ENCODE assay signal across 27 mouse cellular contexts in the genomic region with DNA sequence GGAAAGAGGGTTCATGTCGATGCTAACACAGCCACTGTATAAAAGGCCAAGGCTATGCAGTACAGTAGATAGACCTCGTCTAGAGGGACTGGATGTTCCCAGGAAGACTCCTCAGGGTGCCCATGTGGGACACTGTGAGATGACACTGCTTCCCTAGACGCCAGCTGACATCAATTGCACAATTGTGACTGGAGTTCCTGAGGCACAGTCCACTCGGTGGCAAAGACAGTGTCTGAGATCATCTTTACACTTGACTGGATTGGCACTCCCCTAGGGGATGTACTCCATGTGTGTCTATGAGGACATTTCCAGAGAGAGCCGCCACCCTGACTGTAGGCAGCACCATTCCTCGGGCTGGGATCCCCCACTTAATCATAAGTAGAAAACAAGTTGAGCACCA. TPM values are rescaled to one million over a fixed set of nuclear protein-coding genes. Genes with fewer than 3 reads are reported as not detected.
"Had no signal": no experiment of that assay in that cellular context is flagged by ENCODE, and none has a peak within 500 bp of the region (broad histone marks: within the 10 kb centered on the region; RNA-seq: fewer than 3 reads in every experiment).

No protein-coding gene starts in this region.

- H3K27ac ChIP-seq: layer of hippocampus, adult 2 months; limb, embryonic 10.5 days; limb, embryonic 13.5 days; liver, embryonic 14.5 days; macrophage; midbrain, embryonic 12.5 days; midbrain, embryonic 15.5 days; neural tube, embryonic 12.5 days; neural tube, embryonic 15.5 days had no signal

- ATAC-seq: liver, postnatal 0 days; lung, postnatal 0 days; midbrain, embryonic 15.5 days had no signal

- H3K4me1 ChIP-seq: limb, embryonic 10.5 days; midbrain, embryonic 12.5 days; midbrain, embryonic 15.5 days; neural tube, embryonic 12.5 days; neural tube, embryonic 15.5 days had no signal

- H3K4me3 ChIP-seq: layer of hippocampus, adult 2 months; limb, embryonic 10.5 days; limb, embryonic 13.5 days; midbrain, embryonic 12.5 days; midbrain, embryonic 15.5 days; neural tube, embryonic 12.5 days; neural tube, embryonic 15.5 days had no signal

- H3K27me3 ChIP-seq: limb, embryonic 13.5 days; midbrain, embryonic 12.5 days; midbrain, embryonic 15.5 days; neural tube, embryonic 12.5 days; neural tube, embryonic 15.5 days had no signal

- H3K36me3 ChIP-seq: limb, embryonic 10.5 days; limb, embryonic 13.5 days; midbrain, embryonic 12.5 days; midbrain, embryonic 15.5 days; neural tube, embryonic 12.5 days; neural tube, embryonic 15.5 days had no signal

- H3K4me2 ChIP-seq: limb, embryonic 13.5 days; lung, embryonic 14.5 days; midbrain, embryonic 12.5 days; midbrain, embryonic 15.5 days; neural tube, embryonic 12.5 days; neural tube, embryonic 15.5 days had no signal

- H3K9ac ChIP-seq: limb, embryonic 13.5 days; liver, embryonic 14.5 days; liver, postnatal 0 days; lung, embryonic 14.5 days; midbrain, embryonic 12.5 days; midbrain, embryonic 15.5 days; neural tube, embryonic 12.5 days; neural tube, embryonic 15.5 days had no signal

- DNase-seq: kidney, adult 8-10 months; kidney, postnatal 25 days; layer of hippocampus, adult 9-11 months; liver; liver, postnatal 0 days; lung, embryonic 14.5 days; thymus, adult 18-20 months; thymus, postnatal 36 days had no signal

- H3K9me3 ChIP-seq: limb, embryonic 10.5 days; limb, embryonic 13.5 days; midbrain, embryonic 12.5 days; midbrain, embryonic 15.5 days; neural tube, embryonic 12.5 days; neural tube, embryonic 15.5 days had no signal

RNA-seq across cellular contexts. Expression of a gene that starts 4.2 kb away (rescaled TPM):
- total RNA-seq: layer of hippocampus, adult 2 months; layer of hippocampus, postnatal 25 days; left cerebral cortex, adult 18-20 months; left cerebral cortex, postnatal 25 days had no signal
- polyA plus RNA-seq: kidney, embryonic 16.5 days; limb, embryonic 10.5 days; limb, embryonic 13.5 days; liver, embryonic 14.5 days; lung, embryonic 14.5 days; midbrain, embryonic 12.5 days; midbrain, embryonic 15.5 days; neural tube, embryonic 12.5 days; neural tube, embryonic 15.5 days; small intestine, adult 2 months; testis, adult 2 months had no signal

RNA-seq across cellular contexts. Expression of a gene that starts 7.4 kb away (rescaled TPM):
- total RNA-seq: layer of hippocampus, adult 2 months; layer of hippocampus, postnatal 25 days; left cerebral cortex, adult 18-20 months; left cerebral cortex, postnatal 25 days; megakaryocyte, adult 5-6 weeks had no signal
- polyA plus RNA-seq: kidney, embryonic 16.5 days; limb, embryonic 10.5 days; limb, embryonic 13.5 days; liver, embryonic 14.5 days; liver, postnatal 0 days; lung, embryonic 14.5 days; macrophage; midbrain, embryonic 12.5 days; midbrain, embryonic 15.5 days; neural tube, embryonic 12.5 days; neural tube, embryonic 15.5 days; small intestine, adult 2 months; spleen, adult 2 months; stomach, embryonic 16.5 days; testis, adult 2 months had no signal

RNA-seq across cellular contexts. Expression of a gene that starts 13.7 kb away (rescaled TPM):
- total RNA-seq: layer of hippocampus, adult 2 months; layer of hippocampus, postnatal 25 days; left cerebral cortex, adult 18-20 months; left cerebral cortex, postnatal 25 days; megakaryocyte, adult 5-6 weeks had no signal
- polyA plus RNA-seq: kidney, embryonic 16.5 days; limb, embryonic 10.5 days; limb, embryonic 13.5 days; liver, embryonic 14.5 days; liver, postnatal 0 days; lung, embryonic 14.5 days; macrophage; midbrain, embryonic 12.5 days; midbrain, embryonic 15.5 days; neural tube, embryonic 12.5 days; neural tube, embryonic 15.5 days; small intestine, adult 2 months; spleen, adult 2 months; stomach, embryonic 16.5 days; testis, adult 2 months had no signal
